Mouse (Mus musculus): Measurements from ENCODE around the gene Syne4. TPM values are rescaled to one million over a fixed set of nuclear protein-coding genes. Genes with fewer than 3 reads are reported as not detected.
A peak's percentile ranks its signal among the peaks of the same experiment; 100 is the strongest.

The Syne4 gene
- total RNA-seq, 4 experiments from 2014 or later = 0.46 to 1.9 (median 0.76) TPM

DNA sequence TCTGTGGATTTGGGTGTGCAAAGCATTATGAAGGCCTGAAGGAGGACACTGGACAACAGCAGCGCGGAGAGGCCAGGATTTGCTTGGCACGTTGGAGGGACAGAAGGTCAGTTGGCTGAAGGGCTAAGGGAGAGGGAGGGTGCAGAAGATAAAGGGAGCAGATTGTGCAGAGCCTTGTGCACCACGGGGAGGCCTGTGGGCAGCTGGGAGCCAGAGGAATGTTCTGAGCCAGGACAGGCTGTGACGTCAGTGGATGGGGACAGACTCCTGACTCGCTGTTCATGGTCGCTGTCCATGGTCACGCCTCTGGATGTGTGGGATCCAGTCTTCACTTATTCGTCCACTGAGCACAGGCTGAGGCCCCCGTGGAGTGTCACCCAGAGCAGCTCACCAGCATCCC lies 19.5 kb upstream of the Syne4 start:
- peak; percentile 43 for DNase-seq (ENCODE audit: low spot score)

DNA sequence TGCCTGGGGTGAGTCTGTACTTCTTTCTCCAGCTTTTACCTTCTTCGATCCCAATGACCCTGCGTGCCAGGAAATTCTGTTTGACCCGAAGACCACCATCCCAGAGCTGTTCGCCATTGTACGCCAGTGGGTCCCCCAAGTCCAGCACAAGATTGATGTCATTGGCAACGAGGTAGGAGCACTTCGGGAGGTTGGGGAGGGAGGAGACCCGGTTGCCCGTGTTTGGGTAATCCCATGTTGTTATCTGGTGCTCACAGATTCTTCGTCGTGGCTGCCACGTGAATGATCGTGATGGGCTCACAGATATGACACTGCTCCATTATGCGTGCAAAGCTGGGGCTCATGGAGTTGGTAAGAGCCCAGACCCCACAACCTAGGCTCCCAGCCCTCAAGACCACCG lies 17.8 kb upstream of the Syne4 start:
- DNase-seq (ENCODE audit: low spot score) = no peak

DNA sequence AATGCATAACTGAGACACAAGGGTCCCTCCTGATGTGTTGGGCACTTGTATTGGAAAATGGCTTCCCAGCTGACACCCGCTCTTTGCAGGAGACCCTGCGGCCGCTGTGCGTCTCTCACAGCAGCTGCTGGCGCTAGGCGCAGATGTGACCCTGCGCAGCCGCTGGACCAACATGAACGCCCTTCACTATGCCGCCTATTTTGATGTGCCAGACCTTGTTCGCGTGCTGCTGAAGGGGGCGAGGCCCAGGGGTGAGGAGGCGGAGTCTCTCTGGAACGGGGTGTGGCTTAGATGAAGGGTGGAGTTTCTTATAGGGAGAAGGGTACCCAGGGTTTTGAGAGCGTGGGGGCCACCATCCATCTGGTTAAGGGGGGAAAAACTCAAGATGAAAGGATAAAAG lies 17.3 kb upstream of the Syne4 start:
- no peak for DNase-seq (ENCODE audit: low spot score)

DNA sequence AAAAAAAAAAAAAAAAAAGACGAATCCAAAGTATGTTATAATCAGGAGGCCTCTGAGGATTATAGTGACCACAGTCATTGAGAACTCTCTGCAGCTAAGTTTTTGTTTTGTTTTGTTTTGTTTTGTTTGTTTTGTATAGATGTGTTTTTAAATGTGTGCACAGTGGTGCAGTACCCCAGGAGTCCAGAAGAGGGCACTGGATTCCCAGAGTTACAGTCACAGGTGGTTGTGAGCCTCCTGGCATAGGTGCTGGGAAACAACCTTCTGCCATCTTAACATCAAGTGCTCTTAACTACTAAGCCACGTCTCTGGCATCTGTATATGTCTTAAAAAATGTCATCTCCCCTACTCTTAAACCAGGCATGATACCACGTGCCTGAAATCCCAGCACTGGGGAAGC lies 13.7 kb upstream of the Syne4 start:
- DNase-seq (ENCODE audit: low spot score) = no peak

DNA sequence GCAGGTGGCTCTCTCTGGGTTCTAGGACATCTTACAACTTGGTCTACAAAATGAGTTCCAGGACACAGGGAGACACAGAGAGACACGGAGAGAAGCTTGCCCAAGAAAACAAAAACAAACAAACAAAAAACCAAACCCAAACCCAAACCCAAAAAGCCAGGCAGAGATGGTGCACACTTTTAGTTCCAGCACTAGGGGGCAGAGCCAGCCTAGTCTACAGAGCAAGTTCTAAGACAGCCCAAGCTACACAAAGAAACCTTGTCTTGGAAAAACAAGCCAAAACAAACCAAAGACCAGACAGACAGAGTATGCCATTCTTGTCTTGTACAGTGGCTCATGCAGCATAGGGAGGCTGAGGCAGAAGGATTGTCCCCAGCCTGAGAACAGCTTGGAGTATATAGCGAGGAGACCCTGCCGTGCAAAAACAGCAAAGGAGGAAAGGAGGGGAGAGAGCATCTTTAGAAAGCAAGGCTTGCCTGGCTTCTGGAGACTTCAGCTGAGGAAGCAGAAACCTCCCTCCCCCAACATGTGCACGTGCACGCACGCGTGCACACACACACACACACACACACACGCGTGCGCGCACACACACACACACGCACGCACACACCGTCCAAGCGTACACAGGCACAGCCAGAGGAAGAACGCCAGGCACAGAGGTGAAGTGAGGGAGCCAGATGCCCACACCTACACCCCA lies 8.4 kb upstream of the Syne4 start:
- no peak for DNase-seq (ENCODE audit: low spot score)

DNA sequence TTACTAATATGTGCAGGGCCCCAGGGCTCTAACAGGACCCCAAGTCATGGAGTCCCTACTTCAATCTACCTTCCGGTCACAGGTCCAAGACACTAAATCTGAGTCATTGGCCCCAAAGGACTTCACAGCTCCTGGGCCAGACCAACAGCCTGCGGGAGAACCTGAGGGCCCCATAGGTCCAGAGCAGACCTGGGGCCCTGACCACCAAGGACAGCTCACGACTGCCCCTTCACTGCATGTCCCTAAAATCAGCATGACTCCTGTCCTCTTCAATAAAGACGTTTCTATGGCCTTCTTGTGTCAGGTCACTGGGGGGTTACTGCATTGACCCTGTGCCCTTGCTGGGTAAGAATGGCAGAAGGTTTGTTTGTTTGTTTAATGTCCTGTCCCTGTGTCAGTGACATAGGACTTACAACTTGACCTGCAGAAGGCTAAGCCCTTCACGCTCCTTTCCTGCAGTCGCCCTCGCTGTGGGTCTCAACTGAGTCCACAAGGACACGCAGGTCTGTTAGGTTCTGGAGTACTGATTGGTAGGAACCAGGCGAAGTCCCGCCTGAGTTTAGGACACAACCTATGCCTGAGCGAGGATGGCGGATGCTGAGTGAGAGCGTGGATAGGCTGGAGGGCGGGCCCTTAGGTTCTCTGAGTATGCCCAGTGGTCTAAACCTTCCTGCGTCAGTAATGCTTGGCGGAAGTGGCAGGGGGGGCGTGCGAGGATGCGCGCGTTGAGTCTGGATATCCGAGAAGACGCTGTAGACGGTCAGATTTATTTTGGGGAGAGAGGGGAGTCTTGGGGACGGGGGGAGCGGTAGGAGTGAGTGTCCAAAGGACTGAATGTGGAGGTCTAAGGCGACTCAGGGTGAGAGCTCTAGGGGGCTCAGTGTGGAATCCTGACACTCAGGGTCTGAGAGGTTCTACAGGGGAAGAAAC lies 6.3 kb upstream of the Syne4 start, which contains the start of gene Alkbh6:
Gene Alkbh6, plus strand, starts transcription at position 642 of the 930 bp plus-strand sequence.
- DNase-seq (ENCODE audit: low spot score) = peak; percentile 96

DNA sequence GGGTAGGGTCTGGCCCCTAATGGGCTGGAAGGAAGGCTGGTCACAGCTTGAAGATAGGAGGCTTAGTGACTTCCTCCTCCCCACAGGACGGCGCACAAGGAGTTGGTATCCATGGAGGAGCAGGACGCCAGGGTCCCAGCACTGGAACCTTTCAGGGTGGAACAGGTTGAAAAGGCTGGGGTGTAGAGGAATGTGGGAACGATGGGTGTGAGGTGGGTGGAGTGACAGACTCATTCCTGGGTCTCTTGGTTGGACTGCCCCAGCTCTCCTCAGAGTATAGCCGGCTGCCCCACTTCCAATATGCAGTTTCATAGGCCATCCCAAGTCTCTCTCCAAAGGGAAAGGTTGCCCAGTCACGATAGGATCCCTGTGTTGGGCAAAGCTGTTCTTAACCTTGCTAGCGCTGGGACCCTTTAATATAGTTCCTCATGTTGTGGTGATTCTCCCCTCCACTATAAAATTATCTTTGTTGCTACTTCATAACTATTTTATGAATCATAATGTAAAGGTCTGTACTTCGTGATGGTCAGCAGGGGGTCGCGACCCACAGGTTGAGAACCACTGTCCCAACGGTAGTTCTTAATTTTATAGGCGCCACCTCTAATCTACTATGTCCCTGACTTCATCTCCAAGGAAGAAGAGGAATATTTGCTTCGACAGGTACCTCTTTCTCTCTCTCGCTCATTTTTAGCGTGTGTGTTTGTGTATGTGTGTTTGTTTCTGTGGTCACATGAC lies 5.0 kb upstream of the Syne4 start:
- DNase-seq (ENCODE audit: low spot score) = no peak

DNA sequence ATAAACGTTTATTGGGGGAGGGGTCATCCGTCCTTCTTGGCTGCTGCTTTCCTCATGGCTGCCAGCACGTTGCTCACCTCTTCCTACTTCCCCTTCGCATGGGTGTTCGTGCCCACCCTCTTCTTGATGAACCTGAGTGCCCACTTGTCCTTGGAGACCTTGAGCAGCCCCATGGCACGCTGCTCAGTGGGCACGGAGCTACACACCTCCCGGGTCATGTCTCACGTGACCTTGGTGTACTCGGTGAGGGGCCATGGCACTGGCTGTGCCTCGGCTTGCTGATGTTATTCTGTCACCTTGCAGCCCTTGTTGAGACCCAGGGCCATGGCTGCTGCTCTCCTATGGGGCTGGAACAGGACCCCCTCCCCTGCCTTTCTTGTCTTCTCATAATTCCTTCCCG lies 4.5 kb upstream of the Syne4 start:
- no peak for DNase-seq (ENCODE audit: low spot score)

DNA sequence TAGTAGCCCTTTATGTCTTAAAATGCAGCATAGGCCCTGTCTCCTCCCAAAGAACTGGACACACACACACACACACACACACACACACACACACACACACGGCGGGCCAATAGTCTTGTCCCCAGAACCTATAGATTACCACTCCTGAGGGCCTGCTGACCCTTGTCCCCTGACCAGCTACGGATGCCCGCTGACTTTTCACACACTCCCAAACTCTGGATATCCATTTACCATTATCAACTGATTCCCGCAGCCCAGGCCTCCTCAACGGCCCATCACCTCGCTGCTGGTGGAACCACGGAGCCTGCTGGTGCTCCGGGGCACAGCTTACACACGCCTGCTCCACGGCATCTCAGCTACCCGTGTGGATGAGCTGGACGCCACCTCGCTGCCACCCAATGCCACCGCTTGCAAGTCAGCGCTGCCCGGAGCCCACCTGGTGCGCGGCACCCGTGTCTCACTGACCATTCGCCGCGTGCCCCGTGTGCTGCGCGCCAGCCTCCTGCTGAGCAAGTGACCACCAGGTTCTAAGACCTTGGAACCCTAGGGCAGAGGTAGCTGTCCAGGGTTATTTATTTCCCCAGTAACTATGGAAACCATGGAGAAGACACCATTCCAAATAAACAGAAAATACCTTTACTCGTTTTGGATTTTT lies 814 bp upstream of the Syne4 start:
- DNase-seq (ENCODE audit: low spot score) = no peak

DNA sequence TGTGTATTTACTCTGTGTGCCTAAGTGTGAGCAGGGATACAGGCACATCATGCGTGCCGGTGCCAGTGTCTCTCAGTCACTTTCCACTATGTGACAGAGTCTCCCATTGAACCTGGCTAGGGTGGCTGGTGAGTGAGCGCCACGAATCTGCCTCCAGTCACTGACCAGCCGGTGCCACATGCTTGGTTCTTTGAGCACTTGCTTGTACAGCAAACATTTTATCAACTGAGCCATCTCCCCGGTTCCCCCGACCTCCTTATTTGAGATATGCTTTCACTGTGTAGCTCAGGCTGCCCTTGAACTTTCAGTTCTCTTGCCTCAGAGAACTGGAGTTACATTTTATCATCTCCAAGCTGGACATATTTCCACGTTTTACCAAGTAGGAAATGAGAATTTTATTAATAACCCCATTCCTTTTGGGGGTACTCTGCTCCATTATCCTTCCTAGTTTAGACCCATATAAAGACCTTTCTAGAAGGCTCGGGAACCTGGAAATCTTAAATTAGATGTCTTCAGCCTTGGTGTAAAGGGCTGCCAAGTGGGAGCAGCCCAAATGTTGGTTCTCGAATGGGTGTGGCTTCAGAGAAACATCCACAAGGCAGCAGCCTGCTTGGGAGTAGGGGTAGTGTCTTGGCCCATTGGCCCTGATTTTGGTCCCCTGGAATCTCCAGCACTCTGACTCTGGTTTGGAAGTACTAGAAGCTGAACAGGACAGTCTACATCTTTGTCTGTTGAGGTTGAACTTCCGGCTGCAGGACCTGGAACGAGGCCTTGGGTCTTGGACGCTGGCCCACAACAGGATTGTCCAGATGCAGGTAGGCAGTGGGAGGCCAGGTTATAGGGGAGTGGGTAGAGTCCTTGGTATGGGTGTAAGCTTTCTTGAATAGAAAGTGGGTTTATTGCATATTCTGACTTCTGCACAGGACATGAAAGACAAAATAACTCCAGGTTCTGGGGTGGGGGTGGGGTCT lies 1.2 kb downstream of the Syne4 start:
- DNase-seq (ENCODE audit: low spot score) = no peak

DNA sequence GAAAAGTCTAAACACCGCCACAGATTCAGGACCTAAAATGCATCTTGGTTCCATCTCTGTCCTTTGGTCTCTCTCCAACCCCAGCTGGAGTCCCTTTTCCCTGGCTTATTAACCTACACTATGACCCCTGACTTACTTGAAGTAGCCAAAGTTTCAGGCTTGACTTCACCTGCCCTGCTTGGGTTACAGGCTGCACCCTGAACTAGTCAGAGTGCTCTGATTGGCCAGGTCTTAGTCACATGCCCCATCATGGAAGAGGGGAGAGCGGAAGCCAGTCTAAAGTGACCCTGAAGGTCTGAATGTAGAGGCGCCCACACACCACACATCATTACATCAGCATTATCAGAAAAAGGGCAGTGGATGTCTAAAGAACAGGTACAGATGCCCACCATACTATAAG lies 3.5 kb downstream of the Syne4 start:
- DNase-seq (ENCODE audit: low spot score) = no peak

DNA sequence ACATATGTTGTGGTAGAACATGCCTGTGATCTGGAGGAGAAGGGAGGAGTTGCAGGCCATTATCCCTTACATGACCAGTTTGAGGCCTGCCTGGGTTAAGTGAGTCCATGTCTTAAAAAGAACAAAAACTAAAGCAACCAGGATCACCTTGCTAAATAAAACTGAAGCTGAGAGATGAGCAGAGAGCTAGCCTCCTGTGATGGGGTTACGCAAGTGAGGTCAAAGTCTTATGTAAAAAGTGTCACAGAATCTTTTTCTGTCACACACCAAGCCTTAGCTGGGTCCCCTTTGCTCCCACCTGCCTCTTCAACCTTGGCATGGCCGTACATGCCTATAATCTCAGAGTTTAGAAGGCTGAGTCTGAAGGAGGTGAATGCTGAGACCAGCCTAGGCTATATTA lies 6.3 kb downstream of the Syne4 start:
- DNase-seq (ENCODE audit: low spot score) = no peak

DNA sequence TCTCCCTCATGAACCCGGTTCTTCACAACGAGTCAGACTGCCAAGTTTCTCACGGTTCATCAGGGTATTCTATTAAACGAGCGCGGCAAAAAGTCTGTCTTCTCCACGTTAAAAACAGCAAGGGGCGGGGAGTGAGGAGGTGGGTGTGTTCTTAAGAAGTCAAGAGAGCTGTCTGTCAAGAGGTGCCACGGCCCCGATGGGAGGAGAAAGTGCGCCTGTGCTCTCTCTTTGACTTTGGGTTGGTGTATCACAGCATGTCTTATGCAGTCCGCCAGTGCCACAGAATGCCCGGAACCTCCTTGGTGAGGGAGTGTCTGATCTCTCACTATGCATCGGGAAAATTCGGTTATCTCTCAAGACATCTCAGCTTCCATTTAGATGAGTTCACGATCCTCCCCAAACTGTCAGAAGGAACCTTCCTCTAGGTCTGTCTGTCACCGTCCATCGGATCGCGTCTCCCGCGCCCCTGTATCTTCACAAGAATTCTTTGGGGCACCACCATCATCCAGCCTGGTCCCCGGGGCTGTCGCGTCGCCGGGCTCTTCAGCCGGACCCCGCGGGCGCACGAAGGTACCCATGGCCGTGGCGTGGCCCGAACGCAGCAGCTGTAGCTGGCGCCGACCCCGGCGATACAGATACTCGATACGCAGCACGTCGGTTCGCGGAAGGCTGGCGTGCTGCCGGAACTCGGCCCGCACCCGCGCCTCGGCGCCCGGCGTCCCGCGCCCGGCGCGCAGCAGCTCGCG lies 7.1 kb downstream of the Syne4 start, which contains the start of gene E130208F15Rik:
Gene E130208F15Rik, plus strand, starts transcription at position 202 of the 746 bp plus-strand sequence.
- peak; percentile 67 for DNase-seq (ENCODE audit: low spot score)

DNA sequence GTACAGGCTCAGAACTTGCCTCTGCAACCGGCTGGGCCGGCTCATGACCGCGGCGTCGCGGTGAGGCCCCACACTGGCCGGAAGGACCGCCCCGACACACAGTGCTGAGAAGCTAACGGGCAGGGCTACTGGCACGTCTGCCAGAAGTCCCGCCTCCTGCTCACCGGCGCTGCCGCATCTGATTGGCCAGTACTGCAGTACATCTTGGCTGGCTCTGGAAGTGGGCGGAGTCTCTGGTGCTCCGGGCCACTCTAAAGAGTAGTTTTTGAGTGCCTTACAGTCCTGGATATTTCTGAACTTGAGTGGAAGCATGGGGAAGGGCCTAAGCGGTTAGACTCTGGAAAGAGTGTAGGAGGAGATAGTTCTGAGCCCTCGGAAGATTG lies 7.7 kb downstream of the Syne4 start:
- peak; percentile 96 for DNase-seq (ENCODE audit: low spot score)

DNA sequence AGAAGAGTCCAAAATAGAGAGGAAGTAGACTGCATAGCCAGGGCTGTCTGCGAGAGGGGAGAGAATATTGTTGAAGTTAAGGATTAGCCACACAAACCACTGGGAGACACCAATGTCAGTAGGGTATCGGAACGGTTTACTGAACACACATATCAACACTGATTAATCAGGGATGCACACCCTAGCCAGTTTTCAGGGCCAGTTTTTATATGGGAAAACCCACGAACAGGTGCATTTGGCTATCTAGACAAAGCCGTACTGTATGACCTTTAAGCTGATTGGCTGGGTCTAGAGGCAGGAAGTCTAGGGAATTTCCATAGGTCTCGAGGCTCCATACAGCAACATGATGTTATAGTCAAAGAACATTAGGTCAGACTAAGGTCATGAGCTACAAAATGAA lies 8.3 kb downstream of the Syne4 start:
- no peak for DNase-seq (ENCODE audit: low spot score)

DNA sequence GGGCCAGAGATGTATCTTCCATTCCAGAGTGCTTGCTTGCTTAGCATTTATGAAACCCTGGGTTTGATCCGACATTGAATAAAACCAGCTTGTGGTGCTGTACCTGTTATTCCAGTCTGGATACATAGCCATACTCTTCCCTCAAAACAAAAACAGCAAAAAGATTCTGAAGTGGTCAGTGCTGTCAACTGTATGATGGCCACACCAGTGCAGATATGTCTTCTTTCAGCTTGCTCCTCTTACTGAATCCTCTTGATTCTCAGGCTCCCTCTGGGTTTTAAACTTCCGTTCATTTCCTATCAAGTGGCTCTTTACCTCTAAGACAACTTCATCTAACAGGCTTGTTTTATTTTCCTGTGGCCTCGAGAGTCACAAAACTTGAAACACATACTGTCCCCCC lies 9.2 kb downstream of the Syne4 start, which contains the start of gene Sdhaf1:
Gene Sdhaf1, minus strand, starts transcription at position 101 of the 400 bp plus-strand sequence.
- no peak for DNase-seq (ENCODE audit: low spot score)

DNA sequence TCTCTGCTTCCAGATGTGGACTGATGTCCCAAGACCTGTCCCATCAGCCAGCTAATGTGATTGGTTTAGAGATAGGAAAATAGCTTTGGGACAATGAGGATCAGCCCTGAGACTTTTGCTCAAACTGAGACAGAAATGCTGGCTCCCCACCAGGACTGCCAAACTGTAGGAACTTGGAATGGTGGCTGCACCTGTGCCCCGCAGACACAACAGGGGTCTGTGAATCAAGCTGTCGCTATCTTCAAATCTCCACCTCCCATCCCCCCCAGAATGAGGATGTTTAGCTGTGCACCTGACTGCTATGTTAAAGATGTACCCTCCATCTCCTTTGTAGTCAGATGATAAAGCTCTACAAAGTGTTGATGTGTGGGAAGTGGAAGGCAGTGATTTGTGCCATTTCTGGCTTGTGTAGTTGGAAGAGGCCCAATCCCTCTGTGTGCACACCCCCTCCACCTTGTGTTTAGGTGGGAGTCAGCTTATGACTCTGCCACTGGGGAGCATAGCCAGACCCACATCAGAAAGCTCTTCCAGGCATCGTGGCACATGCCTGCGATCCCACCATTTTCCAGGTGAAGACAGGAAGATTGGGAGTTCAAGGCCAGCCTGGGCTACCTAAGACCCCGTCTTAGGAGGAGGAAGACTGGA lies 9.8 kb downstream of the Syne4 start:
- no peak for DNase-seq (ENCODE audit: low spot score)

DNA sequence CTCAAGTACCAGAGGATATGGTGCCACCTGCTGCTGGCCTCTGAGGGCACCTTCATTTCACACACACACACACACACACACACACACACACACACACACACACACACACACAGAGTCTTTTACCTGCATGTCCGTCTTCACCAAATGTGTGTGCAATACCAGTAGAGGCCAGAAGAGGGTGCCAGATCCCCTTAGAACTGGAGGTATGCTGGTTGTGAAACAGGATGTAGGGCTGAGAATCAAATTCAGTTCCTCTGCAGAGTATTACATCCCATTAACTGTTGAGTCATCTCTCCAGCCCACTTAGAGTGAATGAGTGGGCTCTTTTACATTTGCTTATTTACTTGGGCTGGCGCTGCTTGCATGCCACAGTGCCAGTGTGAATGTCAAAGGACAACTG lies 10.8 kb downstream of the Syne4 start:
- no peak for DNase-seq (ENCODE audit: low spot score)

DNA sequence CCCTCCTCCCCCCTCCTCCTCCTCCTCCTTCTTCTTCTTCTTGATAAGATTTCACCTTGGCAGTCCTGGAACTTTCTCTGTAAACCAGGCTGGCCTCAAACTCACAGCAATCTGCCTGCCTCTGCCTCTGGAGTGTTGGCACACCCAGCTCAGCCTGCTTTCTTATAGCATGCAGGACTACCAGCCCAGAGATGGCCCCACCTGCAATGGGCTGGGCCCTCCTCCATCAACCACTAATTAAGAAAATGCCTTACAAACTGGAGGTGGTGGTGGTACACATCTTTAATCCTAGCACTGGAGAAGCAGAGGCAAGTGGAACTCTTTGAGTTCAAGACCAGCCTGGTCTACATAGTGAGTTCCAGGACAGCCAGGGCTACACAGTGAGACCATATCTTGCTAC lies 11.8 kb downstream of the Syne4 start:
- DNase-seq (ENCODE audit: low spot score) = no peak

Data from heart, adult 8-10 months (tissue).